Mouse (Mus musculus) midbrain, embryonic 11.5 days (tissue): ENCODE data around the gene Itga11. TPM values are rescaled to one million over a fixed set of nuclear protein-coding genes. Genes with fewer than 3 reads are reported as not detected.
A peak's percentile ranks its signal among the peaks of the same experiment; 100 is the strongest.

Experiments
- ATAC-seq: fragments of 200-750 bp; cut with Nextera tagmentation; 2 replicates; pipeline ENCODE4 v1.8.0; 2017; ENCODE audit warnings: moderate TSS enrichment, moderate library complexity; ENCODE audit not compliant: low FRiP score
- DNase-seq: peaks from one replicate; pipeline ENCODE4 v3.0.0; 2015; ENCODE audit warnings: low spot score; ENCODE audit errors: missing footprints
- H3K27ac ChIP-seq: fragments of 300-500 bp; sonication (generic); 2 replicates; pipeline ENCODE4 v1.5.1; 2014; ENCODE audit warnings: low read depth, low read length
- H3K27me3 ChIP-seq: fragments of 300-500 bp; sonication (generic); 2 replicates; pipeline ENCODE4 v1.6.1; 2014; ENCODE audit warnings: mild to moderate bottlenecking, low read length, moderate library complexity, mixed read lengths; ENCODE audit not compliant: control insufficient read depth, insufficient read depth
- H3K36me3 ChIP-seq: fragments of 300-500 bp; sonication (generic); 2 replicates; pipeline ENCODE4 v1.6.1; 2014; ENCODE audit warnings: mild to moderate bottlenecking, low read length, moderate library complexity, mixed read lengths; ENCODE audit not compliant: control insufficient read depth, insufficient read depth
- H3K4me1 ChIP-seq: fragments of 300-500 bp; sonication (generic); 2 replicates; pipeline ENCODE4 v1.6.1; 2014; ENCODE audit warnings: low read length; ENCODE audit not compliant: control insufficient read depth, insufficient read depth
- H3K4me2 ChIP-seq: fragments of 300-500 bp; sonication (generic); 2 replicates; pipeline ENCODE4 v1.6.1; 2014; ENCODE audit warnings: mild to moderate bottlenecking, moderate library complexity
- H3K4me3 ChIP-seq: fragments of 300-500 bp; sonication (generic); 2 replicates; pipeline ENCODE4 v1.5.1; 2014; ENCODE audit warnings: low read depth, low read length
- H3K9ac ChIP-seq: fragments of 300-500 bp; sonication (generic); 2 replicates; pipeline ENCODE4 v1.6.1; 2014; ENCODE audit warnings: low read length
- H3K9me3 ChIP-seq: fragments of 300-500 bp; sonication (generic); 2 replicates; pipeline ENCODE4 v1.6.1; 2016; ENCODE audit warnings: low read length; ENCODE audit not compliant: control insufficient read depth
- WGBS: fragments of 180-500 bp; shearing (Covaris S2); extraction: QIAGEN DNeasy Blood & Tissue Kit; methylation state at CpG from one replicate; pipeline ENCODE4 v1.1.7; 2014; 5-methylcytosine and 5-hydroxymethylcytosine counted together
- polyA plus RNA-seq: library from polyadenylated mRNA; unstranded; fragments of >200 nt; fragmentation: Nextera tagmentation; extraction: Ambion mirVana; gene quantifications from 2 replicates; pipeline ENCODE4 v1.2.1, GENCODE M21; 2014

Gene Itga11
- polyA plus RNA-seq, 1 experiment from 2014 or later = 2.4 TPM

DNA sequence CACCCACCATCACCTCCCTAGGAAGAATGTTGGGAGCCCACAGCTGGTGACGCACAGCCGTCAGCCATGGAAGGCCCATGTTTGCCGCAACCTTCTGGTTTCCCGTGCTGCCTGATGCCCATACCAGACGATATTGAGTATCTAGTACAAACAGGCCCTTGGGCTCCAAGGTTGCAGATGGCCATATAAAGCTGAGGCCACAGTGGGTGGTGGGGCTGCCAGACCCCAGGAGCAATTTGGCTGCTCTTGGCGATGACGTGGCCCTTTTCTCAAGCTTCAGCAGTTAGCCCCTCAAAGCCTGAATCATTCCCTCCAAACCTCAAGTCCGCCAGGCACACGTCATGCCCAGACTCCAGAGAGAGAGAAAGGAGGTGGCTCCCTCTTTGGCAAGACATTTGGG, 46.5 kb downstream of the Itga11 start:
- no peak for ATAC-seq
- no peak overlapping the region for H3K4me3 ChIP-seq
- no peaks in the 10 kb centered on the region for H3K36me3 ChIP-seq
- DNase-seq = no peak
- H3K9ac ChIP-seq = no peak overlapping the region
- H3K27ac ChIP-seq = no peak overlapping the region
- H3K4me2 ChIP-seq = no peak overlapping the region
- H3K27me3 ChIP-seq = no peaks in the 10 kb centered on the region; the same call in 1 of the 2 replicates
- no peaks in the 10 kb centered on the region; the same call in 1 of the 2 replicates for H3K4me1 ChIP-seq
- H3K9me3 ChIP-seq = no peaks in the 10 kb centered on the region
- 87% methylated on average over 9 of the region's 9 CpGs for WGBS

DNA sequence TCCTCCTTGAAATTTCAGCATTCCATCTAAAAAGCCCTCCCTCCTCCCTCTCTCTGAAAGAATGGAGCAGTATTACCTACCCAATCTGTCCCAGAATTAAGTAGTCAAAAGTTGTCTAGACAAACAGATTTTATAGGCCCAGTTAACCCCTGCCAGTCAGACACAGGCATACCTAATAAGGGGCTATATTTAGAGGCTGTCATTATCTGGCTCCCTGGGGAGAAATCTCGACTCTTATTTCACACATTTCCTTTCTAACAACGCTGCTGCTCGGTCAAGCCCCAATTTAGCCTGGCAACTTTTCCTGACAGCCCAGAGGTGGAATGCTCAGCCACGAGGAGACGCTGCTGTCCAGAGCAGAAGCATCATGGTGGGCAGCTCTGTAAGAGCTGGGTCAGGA, 47.6 kb downstream of the Itga11 start:
- H3K4me2 ChIP-seq = no peak overlapping the region
- H3K36me3 ChIP-seq = no peaks in the 10 kb centered on the region
- H3K9me3 ChIP-seq = no peaks in the 10 kb centered on the region
- WGBS = 43% methylated on average over 5 of the region's 5 CpGs
- no peak overlapping the region for H3K4me3 ChIP-seq
- no peak overlapping the region for H3K9ac ChIP-seq
- H3K27me3 ChIP-seq = no peaks in the 10 kb centered on the region; the same call in 1 of the 2 replicates
- no peaks in the 10 kb centered on the region; the same call in 1 of the 2 replicates for H3K4me1 ChIP-seq
- H3K27ac ChIP-seq = no peak overlapping the region
- DNase-seq (peak; percentile 79), ATAC-seq (no peak)

DNA sequence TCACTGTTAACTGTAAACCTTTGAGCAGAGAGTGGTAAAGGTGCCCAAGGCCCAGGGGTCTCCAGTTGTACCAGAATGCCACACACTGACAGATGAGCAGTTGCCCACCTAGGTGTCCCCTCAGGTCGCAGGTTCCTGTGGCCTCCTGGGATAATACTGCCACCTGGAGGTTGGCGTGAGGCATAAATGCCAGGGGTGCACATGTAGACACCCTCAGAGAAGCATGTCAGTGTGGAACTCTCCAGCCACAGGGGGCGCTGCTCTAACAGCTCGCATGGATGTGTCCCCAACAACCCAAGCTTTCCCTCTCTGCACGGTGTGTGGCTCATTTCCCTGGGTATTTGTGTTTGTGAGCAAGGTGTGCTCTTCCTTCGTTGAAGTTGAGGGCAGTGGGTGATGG, 48.8 kb downstream of the Itga11 start:
- H3K4me1 ChIP-seq = no peaks in the 10 kb centered on the region; the same call in 1 of the 2 replicates
- no peak overlapping the region for H3K4me3 ChIP-seq
- peak; percentile 84 for DNase-seq
- H3K36me3 ChIP-seq = no peaks in the 10 kb centered on the region
- no peak overlapping the region for H3K4me2 ChIP-seq
- H3K9ac ChIP-seq = no peak overlapping the region
- no peak for ATAC-seq
- 59% methylated on average over 6 of the region's 6 CpGs for WGBS
- no peak overlapping the region for H3K27ac ChIP-seq
- H3K27me3 ChIP-seq = no peaks in the 10 kb centered on the region; the same call in 1 of the 2 replicates
- no peaks in the 10 kb centered on the region for H3K9me3 ChIP-seq

DNA sequence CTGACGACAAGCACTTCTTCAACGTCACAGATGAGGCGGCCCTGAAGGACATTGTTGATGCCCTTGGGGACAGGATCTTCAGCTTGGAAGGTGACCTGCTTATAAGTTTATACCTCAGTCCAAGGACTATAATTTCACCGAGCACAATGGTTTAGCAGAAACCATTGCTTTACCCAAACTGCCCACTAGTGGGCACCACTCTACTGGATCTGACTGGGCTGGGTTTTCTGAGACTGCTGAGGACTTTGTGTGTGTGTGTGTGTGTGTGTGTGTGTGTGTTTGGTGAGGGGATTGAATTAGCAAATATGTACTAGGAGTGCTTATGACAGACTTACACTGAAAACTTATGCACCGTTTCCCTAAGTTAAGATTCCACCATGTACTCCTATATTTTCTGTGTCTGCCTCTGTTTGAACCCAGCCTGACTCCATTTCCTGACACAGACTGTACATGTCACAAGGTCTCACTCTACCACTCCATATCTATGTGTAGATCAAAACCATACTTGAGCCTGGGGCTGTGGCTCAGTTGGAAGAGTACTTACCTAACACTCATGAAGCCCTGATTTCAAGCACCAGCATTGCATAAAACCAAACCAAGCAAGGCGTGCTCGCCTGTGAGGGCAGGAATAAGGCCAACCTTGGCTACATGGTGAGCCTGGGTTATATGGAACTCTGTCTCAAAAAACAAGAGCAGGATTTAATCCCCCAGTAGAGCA, 67.1 kb downstream of the Itga11 start:
- Histone ChIP-seq H3K36me3 (no peaks in the 10 kb centered on the region), H3K4me2 (no peak overlapping the region), H3K4me1 (no peaks in the 10 kb centered on the region), H3K4me3 (no peak overlapping the region), H3K27ac (no peak overlapping the region), H3K27me3 (no peaks in the 10 kb centered on the region), H3K9me3 (no peaks in the 10 kb centered on the region), H3K9ac (no peak overlapping the region)
- ATAC-seq = no peak
- WGBS = 53% methylated on average over 7 of the region's 7 CpGs
- peak; percentile 97 for DNase-seq

DNA sequence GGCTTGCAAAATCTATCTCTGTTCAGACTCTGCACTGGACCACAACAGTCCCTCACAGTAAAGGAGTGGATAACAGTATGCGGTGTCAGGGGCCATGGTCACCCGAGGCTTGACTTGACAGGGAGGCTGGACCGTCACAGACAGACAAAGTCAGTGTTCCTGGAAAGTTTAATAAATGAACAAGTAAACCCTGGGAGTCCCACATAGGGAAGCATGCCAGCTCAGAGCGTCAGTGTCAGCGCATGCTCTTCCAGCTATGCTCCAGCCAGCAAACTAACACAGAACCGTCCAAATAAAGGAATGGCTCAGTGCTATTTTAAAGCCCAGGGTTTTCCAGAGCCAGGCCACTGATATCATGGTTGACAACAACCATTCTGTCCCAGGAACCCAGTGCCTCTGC, 69.0 kb downstream of the Itga11 start:
- no peak for ATAC-seq
- no peak overlapping the region for H3K4me3 ChIP-seq
- no peak for DNase-seq
- no peak overlapping the region for H3K9ac ChIP-seq
- H3K9me3 ChIP-seq = no peaks in the 10 kb centered on the region
- 86% methylated on average over 6 of the region's 6 CpGs for WGBS
- no peak overlapping the region for H3K27ac ChIP-seq
- H3K4me1 ChIP-seq = no peaks in the 10 kb centered on the region
- no peaks in the 10 kb centered on the region for H3K27me3 ChIP-seq
- H3K4me2 ChIP-seq = no peak overlapping the region
- H3K36me3 ChIP-seq = no peaks in the 10 kb centered on the region

DNA sequence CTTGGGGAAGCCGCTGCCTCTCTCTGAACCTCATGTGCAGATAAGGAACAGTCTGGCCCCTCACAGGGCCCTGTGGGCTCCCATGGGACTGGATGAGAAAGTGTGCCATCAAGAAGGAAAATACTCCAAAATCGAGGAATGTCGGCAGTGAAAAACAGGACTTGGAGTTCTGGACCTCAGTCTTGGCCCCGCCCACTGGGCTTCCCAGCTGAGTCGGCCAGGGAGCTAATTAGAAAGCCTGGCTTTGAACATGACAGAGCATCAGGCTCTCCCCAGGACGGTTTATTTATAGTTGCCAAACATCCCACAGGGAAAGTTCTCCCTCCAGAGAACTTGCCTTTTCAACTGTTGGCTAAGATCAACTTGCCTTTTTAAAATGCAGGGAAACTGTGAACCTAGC, 72.0 kb downstream of the Itga11 start:
- WGBS = 67% methylated on average over 6 of the region's 6 CpGs
- Histone ChIP-seq H3K36me3 (no peaks in the 10 kb centered on the region), H3K4me2 (no peak overlapping the region), H3K4me3 (no peak overlapping the region), H3K9ac (no peak overlapping the region), H3K27me3 (no peaks in the 10 kb centered on the region), H3K27ac (no peak overlapping the region), H3K4me1 (no peaks in the 10 kb centered on the region), H3K9me3 (no peaks in the 10 kb centered on the region)
- no peak for DNase-seq
- ATAC-seq = no peak

DNA sequence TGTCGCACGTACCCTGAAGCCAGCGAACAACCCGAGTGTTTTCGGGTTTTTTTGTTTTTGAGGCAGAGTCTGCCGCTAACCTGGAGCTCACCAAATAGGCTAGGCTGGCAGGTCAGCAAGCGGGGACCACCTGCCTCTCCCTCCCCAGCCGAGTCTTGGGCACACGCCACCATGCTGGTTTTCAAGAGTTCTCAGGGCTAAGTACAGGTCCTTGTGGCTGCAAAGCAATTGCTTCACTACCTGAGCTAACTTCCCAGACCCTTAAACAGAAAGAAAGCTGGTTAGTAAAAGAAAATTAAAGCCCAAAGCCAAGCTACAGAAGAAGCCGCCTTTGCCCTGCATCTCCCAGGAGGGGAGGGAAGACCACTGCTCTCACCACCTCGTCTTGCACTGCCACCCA, 72.8 kb downstream of the Itga11 start:
- no peak for DNase-seq
- Histone ChIP-seq H3K9ac (no peak overlapping the region), H3K4me3 (no peak overlapping the region), H3K4me2 (no peak overlapping the region), H3K9me3 (no peaks in the 10 kb centered on the region), H3K27ac (no peak overlapping the region), H3K36me3 (no peaks in the 10 kb centered on the region), H3K4me1 (no peaks in the 10 kb centered on the region), H3K27me3 (no peaks in the 10 kb centered on the region)
- 86% methylated on average over 11 of the region's 11 CpGs for WGBS
- ATAC-seq = no peak

DNA sequence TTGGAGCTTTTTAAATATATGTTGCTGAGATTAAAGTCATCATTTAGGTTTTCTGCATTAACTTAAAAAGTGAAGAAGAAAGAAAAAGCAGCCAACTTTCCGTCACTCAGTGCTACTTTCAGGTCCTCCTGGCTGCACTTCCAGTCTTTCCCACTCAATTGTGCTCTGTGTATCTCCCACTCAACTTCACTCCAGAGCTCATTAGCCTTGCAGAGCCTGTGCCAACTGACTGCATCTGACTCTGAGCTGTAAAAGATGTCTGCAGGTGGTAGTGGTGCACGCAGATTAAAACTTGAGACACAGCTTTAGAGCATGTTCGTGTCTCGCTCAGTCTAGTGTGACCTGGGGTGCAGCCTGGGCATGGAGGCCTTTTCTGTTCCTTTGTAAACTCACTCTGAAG, 80.7 kb downstream of the Itga11 start:
- H3K9me3 ChIP-seq = no peaks in the 10 kb centered on the region
- H3K4me3 ChIP-seq = no peak overlapping the region
- no peaks in the 10 kb centered on the region for H3K4me1 ChIP-seq
- no peak overlapping the region for H3K27ac ChIP-seq
- 71% methylated on average over 4 of the region's 4 CpGs for WGBS
- no peaks in the 10 kb centered on the region for H3K27me3 ChIP-seq
- no peaks in the 10 kb centered on the region for H3K36me3 ChIP-seq
- DNase-seq (no peak), ATAC-seq (no peak)
- H3K4me2 ChIP-seq = no peak overlapping the region
- no peak overlapping the region for H3K9ac ChIP-seq

DNA sequence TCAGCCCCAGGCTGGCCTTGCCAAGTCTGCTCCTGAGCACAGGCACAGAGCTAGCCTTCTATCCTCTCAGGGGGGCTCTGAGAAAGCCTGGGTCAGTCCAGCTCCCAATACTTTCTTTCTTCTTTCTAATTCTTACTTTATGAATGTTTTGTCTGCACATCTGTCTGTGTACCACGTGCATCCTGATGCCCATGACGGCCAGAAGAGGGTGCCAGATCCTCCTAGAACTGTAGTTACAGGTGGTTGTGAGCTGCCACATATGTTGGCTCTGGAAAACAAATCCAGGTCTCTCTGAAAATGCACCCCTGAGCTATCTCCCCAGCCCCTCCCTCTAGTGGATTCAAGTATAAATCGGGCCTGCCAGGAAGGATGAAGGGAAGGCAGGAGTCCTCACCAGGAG, 82.0 kb downstream of the Itga11 start:
- Histone ChIP-seq H3K4me2 (no peak overlapping the region), H3K27me3 (no peaks in the 10 kb centered on the region)
- WGBS = 61% methylated on average over 3 of the region's 3 CpGs

More for the DNA sequence above, 82.0 kb downstream of the Itga11 start:
- no peak overlapping the region for H3K4me3 ChIP-seq
- H3K36me3 ChIP-seq = no peaks in the 10 kb centered on the region
- ATAC-seq (no peak), DNase-seq (no peak)
- no peaks in the 10 kb centered on the region for H3K9me3 ChIP-seq
- H3K4me1 ChIP-seq = no peaks in the 10 kb centered on the region
- no peak overlapping the region for H3K27ac ChIP-seq
- no peak overlapping the region for H3K9ac ChIP-seq
